Mouse (Mus musculus): Measurements from ENCODE around the gene Insl6. TPM values are rescaled to one million over a fixed set of nuclear protein-coding genes. Genes with fewer than 3 reads are reported as not detected.

Insl6 gene
- total and polyA plus RNA-seq, 3 experiments = 2.2 to 9.9 TPM; not detected in 1

GRCm38 (mm10) chr19:29372621-29373020, 47.5 kb upstream of the Insl6 start:
- Histone ChIP-seq H3K4me3 (ENCODE audit: control insufficient read depth in 1 of 2, insufficient read depth in 1 of 2, low read depth in 2 of 2, low read length in 2 of 2) (peak overlapping the region; percentile 74 to 87), H3K9ac (ENCODE audit: control insufficient read depth, low read depth, low read length, poor library complexity, severe bottlenecking) (peak overlapping the region; percentile 76), H3K36me3 (ENCODE audit: control insufficient read depth in 1 of 2, insufficient read depth in 2 of 2, low read length in 2 of 2) (peaks cover 3 to 43% of the 10 kb centered on the region in 2 experiments), H3K27me3 (ENCODE audit: control insufficient read depth in 1 of 2, insufficient read depth in 2 of 2, low read length in 2 of 2) (no peaks in the 10 kb centered on the region), H3K4me1 (ENCODE audit: control insufficient read depth in 1 of 2, insufficient read depth in 2 of 2, low read length in 2 of 2) (peaks cover 12 to 37% of the 10 kb centered on the region in 2 experiments), H3K27ac (ENCODE audit: control insufficient read depth, low read depth, low read length) (peak overlapping the region; percentile 62), H3K9me3 (replicated peaks; ENCODE audit: insufficient read depth, low read length) (no peaks in the 10 kb centered on the region), H3K79me2 (ENCODE audit: control insufficient read depth, insufficient read depth, low read length, poor library complexity) (peaks cover 10% of the 10 kb centered on the region)
- TF ChIP-seq ZC3H11A (IDR thresholded peaks at IDR 0.05; ENCODE audit: low read depth, low read length) = no peak
- no peak for TF ChIP-seq JUND (IDR thresholded peaks at IDR 0.05; ENCODE audit: low read depth, low read length)
- no peak for TF ChIP-seq RAD21 (IDR thresholded peaks at IDR 0.05; ENCODE audit: low read depth, low read length)
- TF ChIP-seq GABPA (IDR thresholded peaks at IDR 0.05; ENCODE audit: low read depth, low read length) = no peak
- no peak for TF ChIP-seq TAL1 (IDR thresholded peaks at IDR 0.05; ENCODE audit: low read length)
- TF ChIP-seq POLR2AphosphoS5 (IDR thresholded peaks at IDR 0.05; ENCODE audit: borderline replicate concordance, low read depth, low read length) = no peak
- TF ChIP-seq CHD2 (IDR thresholded peaks at IDR 0.05; ENCODE audit: low read length) = no peak
- DNase-seq (ENCODE audit: low read depth, low spot score) = no peak

GRCm38 (mm10) chr19:29372138-29372537, 47.0 kb upstream of the Insl6 start:
- H3K4me1 ChIP-seq (ENCODE audit: control insufficient read depth in 1 of 2, insufficient read depth in 2 of 2, low read length in 2 of 2) = peaks cover 15 to 40% of the 10 kb centered on the region in 2 experiments
- H3K9me3 ChIP-seq (replicated peaks; ENCODE audit: insufficient read depth, low read length) = no peaks in the 10 kb centered on the region
- peak overlapping the region; percentile 62 for H3K27ac ChIP-seq (ENCODE audit: control insufficient read depth, low read depth, low read length)
- peaks cover 10% of the 10 kb centered on the region for H3K79me2 ChIP-seq (ENCODE audit: control insufficient read depth, insufficient read depth, low read length, poor library complexity)
- H3K27me3 ChIP-seq (ENCODE audit: control insufficient read depth in 1 of 2, insufficient read depth in 2 of 2, low read length in 2 of 2) = no peaks in the 10 kb centered on the region
- H3K4me3 ChIP-seq (ENCODE audit: control insufficient read depth in 1 of 2, insufficient read depth in 1 of 2, low read depth in 2 of 2, low read length in 2 of 2) = peak overlapping the region; percentile 74 to 87
- peaks cover 3 to 44% of the 10 kb centered on the region in 2 experiments for H3K36me3 ChIP-seq (ENCODE audit: control insufficient read depth in 1 of 2, insufficient read depth in 2 of 2, low read length in 2 of 2)
- peak overlapping the region; percentile 76 for H3K9ac ChIP-seq (ENCODE audit: control insufficient read depth, low read depth, low read length, poor library complexity, severe bottlenecking)
- TF ChIP-seq GATA1 (IDR thresholded peaks at IDR 0.05; ENCODE audit: low read depth, low read length) (no peak), CTCF (IDR thresholded peaks at IDR 0.05 in 2 of 3, conservative IDR thresholded peaks at IDR 0.05 in 1 of 3; ENCODE audit: control insufficient read depth in 1 of 3, insufficient read depth in 1 of 3, low read depth in 2 of 3, low read length in 3 of 3, poor library complexity in 1 of 3, severe bottlenecking in 1 of 3) (no peak), ZC3H11A (IDR thresholded peaks at IDR 0.05; ENCODE audit: low read depth, low read length) (no peak), MAZ (IDR thresholded peaks at IDR 0.05; ENCODE audit: low read depth, low read length) (no peak), NRF1 (IDR thresholded peaks at IDR 0.05; ENCODE audit: insufficient read depth, low read depth, low read length, poor library complexity, severe bottlenecking) (no peak), RCOR1 (IDR thresholded peaks at IDR 0.05; ENCODE audit: low read depth, low read length) (no peak), ZMIZ1 (IDR thresholded peaks at IDR 0.05; ENCODE audit: low read depth, low read length) (no peak), ZNF384 (IDR thresholded peaks at IDR 0.05; ENCODE audit: low read depth, low read length) (no peak), TBP (IDR thresholded peaks at IDR 0.05; ENCODE audit: low read depth, low read length) (no peak)
- DNase-seq (ENCODE audit: low read depth, low spot score) = peak; percentile 81
